Mouse (Mus musculus): ENCODE results near the gene Myo16.
A peak's percentile ranks its signal among the peaks of the same experiment; 100 is the strongest.

The Myo16 gene

GRCm38 (mm10) chr8:10175976-10176375 is 22.3 kb downstream of the Myo16 start:
- no peak for DNase-seq (ENCODE audit: low read depth, low spot score)

GRCm38 (mm10) chr8:10177131-10177530 is 23.4 kb downstream of the Myo16 start:
- DNase-seq (ENCODE audit: low read depth, low spot score) = no peak

- no peak for DNase-seq (ENCODE audit: low read depth, low spot score)
Measured at GRCm38 (mm10) chr8:10178986-10179385, 25.3 kb downstream of the Myo16 start.

GRCm38 (mm10) chr8:10190607-10191006 is 36.9 kb downstream of the Myo16 start:
- DNase-seq (ENCODE audit: low read depth, low spot score) = no peak

GRCm38 (mm10) chr8:10198164-10198563 is 44.5 kb downstream of the Myo16 start:
- peak; percentile 62 for DNase-seq (ENCODE audit: low read depth, low spot score)

- no peak for DNase-seq (ENCODE audit: low read depth, low spot score)
Measured at GRCm38 (mm10) chr8:10199301-10199700, 45.6 kb downstream of the Myo16 start.

GRCm38 (mm10) chr8:10200042-10200441 is 46.3 kb downstream of the Myo16 start:
- no peak for DNase-seq (ENCODE audit: low read depth, low spot score)

GRCm38 (mm10) chr8:10215023-10215422 is 61.3 kb downstream of the Myo16 start:
- no peak for DNase-seq (ENCODE audit: low read depth, low spot score)

- DNase-seq (ENCODE audit: low read depth, low spot score) = no peak
Measured at GRCm38 (mm10) chr8:10219761-10220276, 66.1 kb downstream of the Myo16 start.

GRCm38 (mm10) chr8:10222770-10223169 is 69.1 kb downstream of the Myo16 start:
- DNase-seq (ENCODE audit: low read depth, low spot score) = no peak

- no peak for DNase-seq (ENCODE audit: low read depth, low spot score)
Measured at GRCm38 (mm10) chr8:10223528-10224194, 70.0 kb downstream of the Myo16 start.

GRCm38 (mm10) chr8:10224305-10224971 is 70.7 kb downstream of the Myo16 start:
- DNase-seq (ENCODE audit: low read depth, low spot score) = no peak

GRCm38 (mm10) chr8:10225018-10225417 is 71.3 kb downstream of the Myo16 start:
- no peak for DNase-seq (ENCODE audit: low read depth, low spot score)

GRCm38 (mm10) chr8:10230746-10231369 is 77.1 kb downstream of the Myo16 start:
- DNase-seq (ENCODE audit: low read depth, low spot score) = peak; percentile 78

GRCm38 (mm10) chr8:10234516-10234915 is 80.8 kb downstream of the Myo16 start:
- DNase-seq (ENCODE audit: low read depth, low spot score) = no peak

GRCm38 (mm10) chr8:10243344-10243743 is 89.6 kb downstream of the Myo16 start:
- DNase-seq (ENCODE audit: low read depth, low spot score) = no peak

GRCm38 (mm10) chr8:10249156-10249555 is 95.4 kb downstream of the Myo16 start:
- DNase-seq (ENCODE audit: low read depth, low spot score) = peak; percentile 57

- peak; percentile 17 for DNase-seq (ENCODE audit: low read depth, low spot score)
Measured at GRCm38 (mm10) chr8:10255741-10256140, 102.0 kb downstream of the Myo16 start.

- DNase-seq (ENCODE audit: low read depth, low spot score) = no peak
Measured at GRCm38 (mm10) chr8:10256563-10256962, 102.9 kb downstream of the Myo16 start.

GRCm38 (mm10) chr8:10270094-10270493 is 116.4 kb downstream of the Myo16 start:
- no peak for DNase-seq (ENCODE audit: low read depth, low spot score)

- DNase-seq (ENCODE audit: low read depth, low spot score) = no peak
Measured at GRCm38 (mm10) chr8:10292600-10292999, 138.9 kb downstream of the Myo16 start.

- no peak for DNase-seq (ENCODE audit: low read depth, low spot score)
Measured at GRCm38 (mm10) chr8:10300797-10301196, 147.1 kb downstream of the Myo16 start.

- DNase-seq (ENCODE audit: low read depth, low spot score) = no peak
Measured at GRCm38 (mm10) chr8:10303061-10303460, 149.3 kb downstream of the Myo16 start.
